Mouse (Mus musculus) limb, embryonic 10.5 days (tissue): Measurements from ENCODE around the gene Vmn2r118. TPM values are rescaled to one million over a fixed set of nuclear protein-coding genes. Genes with fewer than 3 reads are reported as not detected.

ENCODE experiments used
- DNase-seq: peaks from one replicate; pipeline ENCODE4 v3.0.0-alpha.2; 2017; ENCODE audit warnings: low spot score
- H3K27ac ChIP-seq: fragments of 300-500 bp; sonication (generic); 2 replicates; pipeline ENCODE4 v1.5.1; 2016; ENCODE audit warnings: mild to moderate bottlenecking
- H3K27me3 ChIP-seq: fragments of 300-500 bp; sonication (generic); 2 replicates; pipeline ENCODE4 v1.6.1; 2016; ENCODE audit warnings: low read depth, mild to moderate bottlenecking; ENCODE audit not compliant: poor library complexity, severe bottlenecking
- H3K36me3 ChIP-seq: fragments of 300-500 bp; sonication (generic); 2 replicates; pipeline ENCODE4 v1.6.1; 2016; ENCODE audit warnings: mild to moderate bottlenecking, moderate library complexity
- H3K4me1 ChIP-seq: fragments of 300-500 bp; sonication (generic); 2 replicates; pipeline ENCODE4 v1.6.1; 2016
- H3K4me3 ChIP-seq: fragments of 300-500 bp; sonication (generic); 2 replicates; pipeline ENCODE4 v1.5.1; 2016; ENCODE audit warnings: mild to moderate bottlenecking, moderate library complexity
- H3K9me3 ChIP-seq: fragments of 300-500 bp; sonication (generic); replicated peaks from 2 replicates; pipeline ENCODE4 v1.6.1; 2016; ENCODE audit warnings: mild to moderate bottlenecking
- WGBS: fragments of 180-500 bp; shearing (Covaris S2); methylation state at CpG from one replicate; pipeline ENCODE4 v1.1.7; 2016; 5-methylcytosine and 5-hydroxymethylcytosine counted together
- polyA plus RNA-seq: library from polyadenylated mRNA; unstranded; fragments of >200 nt; fragmentation: Nextera tagmentation; extraction: Ambion mirVana; gene quantifications from 2 replicates; pipeline ENCODE4 v1.2.1, GENCODE M21; 2016

Gene Vmn2r118
- polyA plus RNA-seq, result not detected in 2 replicates

DNA sequence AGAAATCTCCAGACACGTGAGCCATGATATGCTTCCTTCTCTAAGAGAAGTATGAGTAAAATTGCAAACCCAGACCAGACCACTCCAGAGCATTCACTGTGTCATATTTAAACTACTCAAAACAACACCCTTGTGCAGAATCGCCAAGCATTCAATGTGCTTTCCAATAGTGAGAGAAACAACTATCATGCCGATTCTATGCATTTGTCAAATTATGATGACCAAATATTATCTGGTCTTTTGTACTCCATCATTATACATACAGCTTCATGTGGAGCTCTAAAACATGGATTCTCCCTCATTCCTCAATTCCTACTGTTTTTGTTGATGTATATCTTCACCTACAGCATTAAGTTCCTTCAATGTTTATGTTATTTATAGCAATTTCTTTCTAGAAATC, at the start of gene Vmn2r118:
Vmn2r118 (minus strand) TSS at position 101 of the 400 bp plus-strand sequence.
- 86% methylated on average over 3 of the region's 3 CpGs for WGBS
- no peak for DNase-seq
- H3K9me3 ChIP-seq, result no peaks in the 10 kb centered on the region
- no peaks in the 10 kb centered on the region for H3K36me3 ChIP-seq
- no peak within 1 kb of the TSS for H3K4me3 ChIP-seq
- H3K4me1 ChIP-seq, result no peaks in the 10 kb centered on the region
- no peak within 1 kb of the TSS for H3K27ac ChIP-seq
- H3K27me3 ChIP-seq, result no peaks in the 10 kb centered on the region

DNA sequence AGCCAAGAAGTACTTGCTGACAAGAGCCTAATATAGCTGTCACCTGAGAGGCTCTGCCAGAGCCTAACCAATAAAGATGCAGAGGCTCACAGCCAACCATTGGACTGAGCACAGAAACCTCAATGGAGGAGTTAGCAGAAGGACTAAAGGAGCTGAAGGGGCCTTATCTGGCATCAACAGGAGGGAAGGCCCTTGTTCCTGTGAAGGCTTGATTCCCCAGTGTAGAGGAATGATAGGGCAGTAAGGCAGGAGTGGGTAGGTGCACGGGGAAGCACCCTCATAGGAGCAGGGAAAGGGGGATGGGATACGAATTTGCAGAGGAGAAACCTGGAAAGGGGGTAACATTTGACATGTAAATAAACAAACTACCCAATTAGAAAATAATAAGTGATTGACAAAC, 36.1 kb upstream of the Vmn2r118 start:
- 94% methylated on average over 2 of the region's 2 CpGs for WGBS
- no peak for DNase-seq
- Histone ChIP-seq H3K4me1 (no peaks in the 10 kb centered on the region), H3K27ac (no peak overlapping the region), H3K4me3 (no peak overlapping the region), H3K27me3 (no peaks in the 10 kb centered on the region), H3K36me3 (peaks cover 45% of the 10 kb centered on the region), H3K9me3 (no peaks in the 10 kb centered on the region)

DNA sequence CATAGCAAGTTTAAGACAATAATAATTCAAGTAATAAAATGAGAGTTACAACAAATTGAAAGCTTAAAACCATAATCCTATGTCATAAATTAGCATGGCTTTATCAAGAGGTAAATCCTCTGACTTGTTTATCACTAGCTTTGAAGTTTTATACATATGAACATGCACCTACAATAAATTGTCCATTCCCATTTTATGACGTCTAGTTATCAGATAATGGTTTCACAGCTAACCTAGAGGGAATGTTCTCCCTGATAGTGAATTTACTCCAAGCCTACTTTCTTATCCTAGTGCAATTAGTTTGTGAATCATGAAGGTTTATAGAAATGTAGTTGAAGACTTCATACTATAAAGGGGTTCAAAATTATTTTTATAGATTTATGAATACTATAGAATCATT, 34.2 kb downstream of the Vmn2r118 start:
- Histone ChIP-seq H3K4me1 (no peaks in the 10 kb centered on the region), H3K9me3 (no peaks in the 10 kb centered on the region), H3K36me3 (no peaks in the 10 kb centered on the region), H3K27ac (no peak overlapping the region), H3K27me3 (no peaks in the 10 kb centered on the region), H3K4me3 (no peak overlapping the region)
- WGBS, result 71% methylated on average over 1 of the region's 1 CpGs
- no peak for DNase-seq

DNA sequence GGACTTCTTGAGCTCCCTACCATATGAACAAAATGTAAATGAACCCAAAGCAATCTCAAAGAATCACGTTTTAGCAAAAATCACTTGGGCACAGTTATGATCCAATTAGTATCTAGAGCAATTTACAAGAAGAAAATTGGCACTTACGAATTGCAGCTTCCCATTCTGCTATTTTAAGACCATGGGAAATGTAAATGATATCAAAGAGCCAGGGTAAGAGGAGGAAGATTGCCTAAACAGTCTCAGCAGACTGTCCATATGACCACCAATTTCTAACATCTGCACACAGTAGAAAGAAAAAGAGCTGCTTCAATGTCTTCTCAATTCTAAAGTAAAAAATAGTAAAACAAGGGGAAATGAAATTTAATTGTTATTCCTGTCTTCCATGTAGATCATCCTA, 63.2 kb downstream of the Vmn2r118 start:
- Histone ChIP-seq H3K36me3 (no peaks in the 10 kb centered on the region), H3K4me3 (no peak overlapping the region), H3K27me3 (no peaks in the 10 kb centered on the region), H3K9me3 (no peaks in the 10 kb centered on the region), H3K27ac (no peak overlapping the region), H3K4me1 (no peaks in the 10 kb centered on the region)
- WGBS, result 67% methylated on average over 2 of the region's 2 CpGs
- no peak for DNase-seq

DNA sequence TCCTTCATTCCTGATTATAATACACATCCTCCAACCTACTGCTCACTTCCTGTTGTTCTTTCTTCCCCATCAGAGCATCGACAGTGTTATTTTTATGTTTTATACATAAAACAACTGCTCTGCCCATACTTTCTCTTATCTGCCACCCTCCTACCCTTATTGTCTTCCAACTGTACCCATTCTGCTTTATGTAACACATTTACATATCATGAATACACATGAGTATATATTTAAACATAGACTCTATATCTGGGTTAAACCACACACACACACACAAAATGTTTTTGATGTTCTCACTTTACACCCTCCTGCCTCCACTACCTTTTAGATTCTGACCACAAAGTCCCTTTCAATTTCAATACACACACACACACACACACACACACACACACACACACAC, 76.5 kb downstream of the Vmn2r118 start:
- H3K4me1 ChIP-seq, result no peaks in the 10 kb centered on the region
- no peaks in the 10 kb centered on the region for H3K27me3 ChIP-seq
- H3K36me3 ChIP-seq, result no peaks in the 10 kb centered on the region
- H3K4me3 ChIP-seq, result no peak overlapping the region
- 88% methylated on average over 1 of the region's 1 CpGs for WGBS
- DNase-seq, result no peak
- H3K9me3 ChIP-seq, result no peaks in the 10 kb centered on the region
- H3K27ac ChIP-seq, result no peak overlapping the region

Other genes with a start within 250 kb of the Vmn2r118 start
- gene St6gal2, start 179.8 kb downstream of the Vmn2r118 start, polyA plus RNA-seq, result 5.1 and 7.7 TPM in 2 replicates
- 9.5 and 11.5 TPM in 2 replicates for gene Pot1b, start 87.4 kb upstream of the Vmn2r118 start, polyA plus RNA-seq
- gene Adgre4, start 124.8 kb upstream of the Vmn2r118 start, polyA plus RNA-seq, result 0.05 and 0.14 TPM in 2 replicates